Mouse (Mus musculus) spleen, adult 2 months (tissue): ENCODE measurements around the gene Cdc7.

ENCODE experiments used
- CTCF ChIP-seq: fragments of 200-500 bp; IDR thresholded peaks from 2 replicates; pipeline ENCODE4 v1.5.1; 2011; ENCODE audit warnings: mild to moderate bottlenecking, inconsistent platforms; ENCODE audit not compliant: insufficient read depth, insufficient read length, insufficient replicate concordance; ENCODE audit errors: extremely low read depth
- POLR2A ChIP-seq: fragments of 200-500 bp; IDR thresholded peaks from 2 replicates; pipeline ENCODE4 v1.6.1; 2011; ENCODE audit warnings: low read depth, low read length, inconsistent platforms

GRCm38 (mm10) chr5:107017544-107017943 is 53.4 kb downstream of the Cdc7 start:
- TF ChIP-seq POLR2A = no peak
- no peak for TF ChIP-seq CTCF
